Mouse (Mus musculus) lung, embryonic 14.5 days (tissue): ENCODE measurements at regions not wholly inside any gene's neighbourhood (a gene's known extent, or its start where the extent isn't known, plus 50 kb on each side); places are given as distances from the start of the nearest gene placed in this dataset.

Experiments
- ATAC-seq: fragments of 200-750 bp; cut with Nextera tagmentation; 2 replicates; pipeline ENCODE4 v1.8.0; 2017; ENCODE audit warnings: mild to moderate bottlenecking, moderate TSS enrichment, moderate library complexity; ENCODE audit not compliant: insufficient read depth
- DNase-seq: peaks from one replicate; pipeline ENCODE4 v3.0.0-alpha.2; 2015
- H3K27ac ChIP-seq: fragments of 300-500 bp; sonication (generic); 2 replicates; pipeline ENCODE4 v1.5.1; 2014; ENCODE audit warnings: low read depth, mild to moderate bottlenecking, moderate library complexity
- H3K27me3 ChIP-seq: fragments of 300-500 bp; sonication (generic); 2 replicates; pipeline ENCODE4 v1.6.1; 2014; ENCODE audit warnings: low read length, control low read depth; ENCODE audit not compliant: insufficient read depth
- H3K36me3 ChIP-seq: fragments of 300-500 bp; sonication (generic); 2 replicates; pipeline ENCODE4 v1.6.1; 2014; ENCODE audit warnings: control low read depth; ENCODE audit not compliant: insufficient read depth
- H3K4me1 ChIP-seq: fragments of 300-500 bp; sonication (generic); 2 replicates; pipeline ENCODE4 v1.6.1; 2014; ENCODE audit warnings: antibody characterized with exemption, control low read depth; ENCODE audit not compliant: insufficient read depth
- H3K4me2 ChIP-seq: fragments of 300-500 bp; sonication (generic); 2 replicates; pipeline ENCODE4 v1.6.1; 2014; ENCODE audit warnings: mild to moderate bottlenecking
- H3K4me3 ChIP-seq: fragments of 300-500 bp; sonication (generic); 2 replicates; pipeline ENCODE4 v1.5.1; 2014; ENCODE audit warnings: low read depth, low read length
- H3K9ac ChIP-seq: fragments of 300-500 bp; sonication (generic); 2 replicates; pipeline ENCODE4 v1.6.1; 2014
- H3K9me3 ChIP-seq: fragments of 300-500 bp; sonication (generic); 2 replicates; pipeline ENCODE4 v1.6.1; 2016; ENCODE audit warnings: low read depth, low read length, control low read depth
- CTCF ChIP-seq: IDR thresholded peaks from 2 replicates; pipeline ENCODE4 v1.5.1; 2016; ENCODE audit warnings: antibody characterized with exemption, low read depth
- WGBS: fragments of 180-500 bp; shearing (Covaris S2); extraction: QIAGEN DNeasy Blood & Tissue Kit; methylation state at CpG from one replicate; pipeline ENCODE4 v1.1.7; 2014; 5-methylcytosine and 5-hydroxymethylcytosine counted together

- peak overlapping the region; percentile 40; the same call in 1 of the 2 replicates for H3K27ac ChIP-seq
- 34% methylated on average over 22 of the region's 22 CpGs for WGBS
- DNase-seq (peak; percentile 64), ATAC-seq (no peak)
- H3K36me3 ChIP-seq, result no peaks in the 10 kb centered on the region
- no peaks in the 10 kb centered on the region for H3K9me3 ChIP-seq
- H3K9ac ChIP-seq, result no peak overlapping the region
- no peak overlapping the region for H3K4me3 ChIP-seq
- no peaks in the 10 kb centered on the region for H3K27me3 ChIP-seq
- no peak for TF ChIP-seq CTCF
- no peak overlapping the region for H3K4me2 ChIP-seq
- H3K4me1 ChIP-seq, result peaks cover 18% of the 10 kb centered on the region
Observed at GRCm38 (mm10) chr2:167841339-167842240, 90.3 kb upstream of the Ptpn1 start.

- Histone ChIP-seq H3K9ac (no peak overlapping the region), H3K36me3 (no peaks in the 10 kb centered on the region), H3K27me3 (no peaks in the 10 kb centered on the region), H3K4me2 (no peak overlapping the region), H3K9me3 (no peaks in the 10 kb centered on the region), H3K4me3 (no peak overlapping the region), H3K4me1 (peaks cover 22% of the 10 kb centered on the region), H3K27ac (no peak overlapping the region)
- no peak for ATAC-seq
- WGBS, result 48% methylated on average over 9 of the region's 9 CpGs
- DNase-seq, result no peak
- TF ChIP-seq CTCF, result no peak
Observed at GRCm38 (mm10) chr2:167840344-167840743, 91.5 kb upstream of the Ptpn1 start.

DNA sequence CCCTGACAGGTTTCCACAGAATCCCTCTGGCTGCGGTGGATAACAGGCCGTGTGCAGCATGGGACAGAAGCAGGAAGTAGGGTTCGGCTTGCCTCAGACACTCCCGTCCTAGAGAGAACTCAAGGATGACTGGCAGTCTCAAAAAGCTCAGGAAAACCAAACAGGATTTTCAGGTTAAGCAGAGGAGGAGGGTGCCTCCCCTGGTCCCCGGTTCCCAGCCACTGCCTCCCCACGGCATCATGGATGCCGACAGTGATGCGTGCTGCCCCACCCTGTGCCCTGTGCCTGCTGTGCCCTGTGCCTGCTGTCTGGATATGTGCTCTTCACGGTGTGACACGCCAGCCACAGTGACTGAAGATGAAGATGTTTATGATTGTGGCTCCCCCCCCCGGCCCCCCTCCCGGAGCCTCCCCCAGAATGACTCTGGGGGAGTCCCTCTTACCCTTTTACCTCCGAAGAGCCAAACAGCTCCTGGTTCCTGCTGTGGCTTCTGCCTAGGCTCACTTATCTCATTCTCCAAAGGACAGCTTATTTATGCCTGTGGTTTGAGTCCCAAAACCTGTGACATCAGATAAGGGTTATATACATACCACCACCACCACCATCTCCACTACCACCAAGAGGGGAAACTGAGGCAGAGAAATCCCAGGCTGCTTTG lies 92.4 kb upstream of the Ptpn1 start:
- no peak for ATAC-seq
- H3K4me1 ChIP-seq, result peaks cover 22% of the 10 kb centered on the region
- WGBS, result 44% methylated on average over 13 of the region's 13 CpGs

DNA sequence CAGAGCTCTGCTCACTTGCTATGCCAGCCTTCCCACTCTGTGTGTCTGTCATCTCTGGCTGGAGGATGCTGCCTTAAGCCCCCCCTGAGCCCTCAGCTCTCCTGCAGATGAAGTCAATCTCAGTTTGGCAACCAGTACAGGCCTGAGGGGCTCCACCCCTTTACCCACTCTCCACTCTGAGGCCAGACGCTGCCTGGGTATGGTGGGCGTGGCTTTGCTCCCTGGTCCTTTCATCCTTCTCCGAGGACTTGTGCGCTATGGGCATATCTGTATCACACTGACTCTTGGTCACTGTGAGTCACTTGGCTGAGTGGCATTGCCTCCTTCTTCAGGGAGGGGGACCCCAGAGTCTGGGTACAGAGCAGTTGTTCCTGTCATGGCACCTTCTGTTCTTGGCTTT lies 94.3 kb upstream of the Ptpn1 start:
- Histone ChIP-seq H3K4me1 (peaks cover 33% of the 10 kb centered on the region), H3K36me3 (no peaks in the 10 kb centered on the region), H3K4me3 (no peak overlapping the region), H3K27me3 (no peaks in the 10 kb centered on the region), H3K27ac (no peak overlapping the region), H3K9me3 (no peaks in the 10 kb centered on the region), H3K9ac (no peak overlapping the region), H3K4me2 (no peak overlapping the region)
- ATAC-seq (no peak), DNase-seq (peak; percentile 67)
- no peak for TF ChIP-seq CTCF
- WGBS, result 43% methylated on average over 4 of the region's 4 CpGs

More for the DNA sequence above, 92.4 kb upstream of the Ptpn1 start:
- TF ChIP-seq CTCF, result no peak
- Histone ChIP-seq H3K27me3 (no peaks in the 10 kb centered on the region), H3K4me2 (no peak overlapping the region), H3K4me3 (no peak overlapping the region), H3K27ac (no peak overlapping the region), H3K9me3 (no peaks in the 10 kb centered on the region), H3K9ac (no peak overlapping the region), H3K36me3 (no peaks in the 10 kb centered on the region)
- DNase-seq, result peak; percentile 69

DNA sequence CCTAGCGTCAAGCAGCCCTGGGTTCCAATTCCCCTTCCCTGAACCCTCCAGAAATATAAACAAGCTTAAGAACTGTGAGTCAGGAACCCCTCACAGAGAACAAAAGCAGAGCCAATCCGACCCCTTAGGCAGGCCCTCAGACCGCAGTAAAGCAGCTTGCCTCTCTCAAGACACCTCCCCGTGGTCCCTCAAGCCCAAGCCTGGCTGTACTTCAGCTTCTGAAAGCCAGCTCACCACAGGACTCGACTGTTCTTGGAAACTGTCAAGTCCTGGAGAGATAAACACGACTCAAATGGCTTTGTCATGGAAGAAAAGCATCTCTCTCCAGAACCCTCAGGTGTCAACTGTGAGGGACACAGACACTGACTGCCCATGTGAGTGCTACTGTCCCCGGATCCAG lies 95.2 kb upstream of the Ptpn1 start:
- H3K27me3 ChIP-seq, result no peaks in the 10 kb centered on the region
- WGBS, result 19% methylated on average over 7 of the region's 7 CpGs
- no peaks in the 10 kb centered on the region for H3K36me3 ChIP-seq
- ATAC-seq (no peak), DNase-seq (peak; percentile 80)
- TF ChIP-seq CTCF, result no peak
- H3K4me1 ChIP-seq, result peaks cover 31% of the 10 kb centered on the region
- H3K9ac ChIP-seq, result no peak overlapping the region
- H3K9me3 ChIP-seq, result no peaks in the 10 kb centered on the region
- H3K4me2 ChIP-seq, result no peak overlapping the region
- peak overlapping the region; percentile 48; the same call in 1 of the 2 replicates for H3K27ac ChIP-seq
- no peak overlapping the region for H3K4me3 ChIP-seq

GRCm38 (mm10) chr2:167834605-167835004 lies 97.3 kb upstream of the Ptpn1 start:
- peak; percentile 84 for DNase-seq

More at GRCm38 (mm10) chr2:167834605-167835004, 97.3 kb upstream of the Ptpn1 start:
- peaks cover 30% of the 10 kb centered on the region for H3K4me1 ChIP-seq
- peak overlapping the region; percentile 66 for H3K27ac ChIP-seq
- no peaks in the 10 kb centered on the region for H3K27me3 ChIP-seq
- no peaks in the 10 kb centered on the region for H3K9me3 ChIP-seq
- H3K9ac ChIP-seq, result no peak overlapping the region
- WGBS, result 27% methylated on average over 8 of the region's 8 CpGs
- no peak for TF ChIP-seq CTCF
- ATAC-seq, result peak; percentile 45
- H3K36me3 ChIP-seq, result no peaks in the 10 kb centered on the region
- no peak overlapping the region for H3K4me3 ChIP-seq
- H3K4me2 ChIP-seq, result no peak overlapping the region
